Mouse (Mus musculus): ENCODE measurements at regions not wholly inside any gene's neighbourhood (a gene's known extent, or its start where the extent isn't known, plus 50 kb on each side); places are given as distances from the start of the nearest gene placed in this dataset.

GRCm38 (mm10) chr12:25830057-25830456, 585.0 kb downstream of the Rnf144a start:
- TF ChIP-seq POLR2A (IDR thresholded peaks at IDR 0.05; ENCODE audit: borderline replicate concordance, low read depth, low read length) (no peak), CTCF (IDR thresholded peaks at IDR 0.05; ENCODE audit: low read depth, low read length) (no peak)
- no peak overlapping the region for H3K4me3 ChIP-seq (ENCODE audit: insufficient read depth, low read length)
- no peaks in the 10 kb centered on the region for H3K4me1 ChIP-seq (ENCODE audit: control insufficient read depth, insufficient read depth, low read length)

DNA sequence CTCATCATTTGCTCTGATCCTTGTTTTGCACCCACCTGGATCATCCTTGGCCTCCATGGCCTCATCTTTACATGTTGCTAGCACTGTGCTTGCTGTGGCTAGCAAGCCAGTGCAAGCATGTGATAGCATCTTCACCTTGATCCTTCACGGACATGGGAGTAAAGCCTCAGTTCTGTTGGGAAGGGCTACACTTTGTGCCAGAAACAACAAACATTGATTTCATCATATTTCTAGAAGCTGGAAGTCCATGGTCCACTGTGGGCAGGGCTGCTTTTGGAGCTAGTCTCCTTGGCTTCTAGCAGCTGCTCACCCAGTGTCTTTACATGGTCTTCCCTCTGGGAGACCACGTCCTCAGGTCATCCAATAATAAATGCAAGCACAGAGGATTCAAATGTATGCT, 587.1 kb downstream of the Rnf144a start:
- Histone ChIP-seq H3K4me1 (ENCODE audit: control insufficient read depth, insufficient read depth, low read length) (no peaks in the 10 kb centered on the region), H3K27ac (ENCODE audit: insufficient read depth, low read depth, low read length) (no peak overlapping the region), H3K4me3 (ENCODE audit: insufficient read depth, low read length) (no peak overlapping the region)
- no peak for TF ChIP-seq POLR2A (IDR thresholded peaks at IDR 0.05; ENCODE audit: borderline replicate concordance, low read depth, low read length)
- no peak for TF ChIP-seq CTCF (IDR thresholded peaks at IDR 0.05; ENCODE audit: low read depth, low read length)

More at GRCm38 (mm10) chr12:25830057-25830456, 585.0 kb downstream of the Rnf144a start:
- H3K27ac ChIP-seq (ENCODE audit: insufficient read depth, low read depth, low read length) = no peak overlapping the region

GRCm38 (mm10) chr12:25826928-25827327, 588.1 kb downstream of the Rnf144a start:
- TF ChIP-seq CTCF (IDR thresholded peaks at IDR 0.05; ENCODE audit: low read depth, low read length) = no peak
- no peak for TF ChIP-seq POLR2A (IDR thresholded peaks at IDR 0.05; ENCODE audit: borderline replicate concordance, low read depth, low read length)
- Histone ChIP-seq H3K4me1 (ENCODE audit: control insufficient read depth, insufficient read depth, low read length) (no peaks in the 10 kb centered on the region), H3K27ac (ENCODE audit: insufficient read depth, low read depth, low read length) (no peak overlapping the region), H3K4me3 (ENCODE audit: insufficient read depth, low read length) (no peak overlapping the region)

DNA sequence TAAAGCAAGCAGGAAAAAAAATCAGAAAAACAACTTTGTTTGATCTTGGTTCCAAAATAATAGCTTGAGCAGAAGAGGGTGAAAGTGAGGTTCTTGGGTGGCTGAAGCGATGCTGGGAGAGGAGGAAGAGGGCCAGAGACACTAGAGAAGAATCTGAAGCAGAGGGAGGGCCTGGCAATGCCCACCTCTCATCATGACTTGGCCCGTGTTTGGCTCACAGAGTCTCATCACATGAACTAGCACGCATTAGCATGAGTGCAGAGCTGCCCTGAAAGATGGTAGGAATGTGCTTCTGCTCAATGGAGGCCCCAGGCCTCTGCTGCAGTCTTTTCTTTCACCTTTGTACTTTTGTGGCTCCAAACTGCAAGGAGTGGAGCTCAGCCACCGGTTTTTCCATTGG, 588.6 kb downstream of the Rnf144a start:
- H3K4me1 ChIP-seq (ENCODE audit: control insufficient read depth, insufficient read depth, low read length) = no peaks in the 10 kb centered on the region
- H3K4me3 ChIP-seq (ENCODE audit: insufficient read depth, low read length) = no peak overlapping the region
- no peak for TF ChIP-seq CTCF (IDR thresholded peaks at IDR 0.05; ENCODE audit: low read depth, low read length)
- no peak for TF ChIP-seq POLR2A (IDR thresholded peaks at IDR 0.05; ENCODE audit: borderline replicate concordance, low read depth, low read length)
- no peak overlapping the region for H3K27ac ChIP-seq (ENCODE audit: insufficient read depth, low read depth, low read length)

GRCm38 (mm10) chr12:25816248-25816647, 598.8 kb downstream of the Rnf144a start:
- no peak overlapping the region for H3K4me3 ChIP-seq (ENCODE audit: insufficient read depth, low read length)
- H3K4me1 ChIP-seq (ENCODE audit: control insufficient read depth, insufficient read depth, low read length) = no peaks in the 10 kb centered on the region
- TF ChIP-seq POLR2A (IDR thresholded peaks at IDR 0.05; ENCODE audit: borderline replicate concordance, low read depth, low read length) = no peak
- TF ChIP-seq CTCF (IDR thresholded peaks at IDR 0.05; ENCODE audit: low read depth, low read length) = no peak
- H3K27ac ChIP-seq (ENCODE audit: insufficient read depth, low read depth, low read length) = no peak overlapping the region

DNA sequence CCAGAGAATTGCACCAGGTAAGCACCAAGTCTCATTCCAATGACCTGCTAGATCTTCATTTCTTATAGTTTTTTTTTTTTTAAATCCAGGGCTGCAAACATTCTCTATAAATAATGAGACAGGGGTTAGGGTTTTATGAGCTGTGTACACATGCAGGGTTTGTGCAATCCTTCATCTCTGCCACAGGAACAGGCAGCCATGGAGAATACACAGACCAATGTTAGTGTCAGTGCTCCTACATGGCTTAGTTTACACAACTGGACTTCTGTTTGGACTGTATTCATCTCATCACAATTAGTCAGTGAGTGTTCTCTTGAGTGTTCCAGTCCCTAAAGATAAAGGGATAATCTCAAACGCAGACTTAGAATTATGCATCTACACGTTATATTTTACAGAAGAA, 620.0 kb downstream of the Rnf144a start:
- no peak for TF ChIP-seq CTCF (IDR thresholded peaks at IDR 0.05; ENCODE audit: low read depth, low read length)
- no peak for TF ChIP-seq POLR2A (IDR thresholded peaks at IDR 0.05; ENCODE audit: borderline replicate concordance, low read depth, low read length)

GRCm38 (mm10) chr12:25794571-25794970, 620.5 kb downstream of the Rnf144a start:
- H3K4me1 ChIP-seq (ENCODE audit: control insufficient read depth, insufficient read depth, low read length) = no peaks in the 10 kb centered on the region
- TF ChIP-seq POLR2A (IDR thresholded peaks at IDR 0.05; ENCODE audit: borderline replicate concordance, low read depth, low read length) (no peak), CTCF (IDR thresholded peaks at IDR 0.05; ENCODE audit: low read depth, low read length) (no peak)
- no peak overlapping the region for H3K4me3 ChIP-seq (ENCODE audit: insufficient read depth, low read length)
- no peak overlapping the region for H3K27ac ChIP-seq (ENCODE audit: insufficient read depth, low read depth, low read length)

More for the DNA sequence above, 620.0 kb downstream of the Rnf144a start:
- Histone ChIP-seq H3K4me3 (ENCODE audit: insufficient read depth, low read length) (no peak overlapping the region), H3K27ac (ENCODE audit: insufficient read depth, low read depth, low read length) (no peak overlapping the region), H3K4me1 (ENCODE audit: control insufficient read depth, insufficient read depth, low read length) (no peaks in the 10 kb centered on the region)

- TF ChIP-seq POLR2A (IDR thresholded peaks at IDR 0.05; ENCODE audit: borderline replicate concordance, low read depth, low read length) (no peak), CTCF (IDR thresholded peaks at IDR 0.05; ENCODE audit: low read depth, low read length) (no peak)
- no peak overlapping the region for H3K4me3 ChIP-seq (ENCODE audit: insufficient read depth, low read length)
- no peak overlapping the region for H3K27ac ChIP-seq (ENCODE audit: insufficient read depth, low read depth, low read length)
- H3K4me1 ChIP-seq (ENCODE audit: control insufficient read depth, insufficient read depth, low read length) = no peaks in the 10 kb centered on the region
These were observed 622.4 kb downstream of the Rnf144a start for GRCm38 (mm10) chr12:25792571-25793075.

GRCm38 (mm10) chr12:25790956-25791355, 624.1 kb downstream of the Rnf144a start:
- Histone ChIP-seq H3K27ac (ENCODE audit: insufficient read depth, low read depth, low read length) (no peak overlapping the region), H3K4me1 (ENCODE audit: control insufficient read depth, insufficient read depth, low read length) (no peaks in the 10 kb centered on the region), H3K4me3 (ENCODE audit: insufficient read depth, low read length) (no peak overlapping the region)
- no peak for TF ChIP-seq CTCF (IDR thresholded peaks at IDR 0.05; ENCODE audit: low read depth, low read length)
- no peak for TF ChIP-seq POLR2A (IDR thresholded peaks at IDR 0.05; ENCODE audit: borderline replicate concordance, low read depth, low read length)

- no peaks in the 10 kb centered on the region for H3K4me1 ChIP-seq (ENCODE audit: control insufficient read depth, insufficient read depth, low read length)
- no peak overlapping the region for H3K4me3 ChIP-seq (ENCODE audit: insufficient read depth, low read length)
- TF ChIP-seq CTCF (IDR thresholded peaks at IDR 0.05; ENCODE audit: low read depth, low read length) = no peak
- TF ChIP-seq POLR2A (IDR thresholded peaks at IDR 0.05; ENCODE audit: borderline replicate concordance, low read depth, low read length) = no peak
- no peak overlapping the region for H3K27ac ChIP-seq (ENCODE audit: insufficient read depth, low read depth, low read length)
These were observed 629.1 kb downstream of the Rnf144a start for GRCm38 (mm10) chr12:25785646-25786606.

Measured in bone marrow macrophage, adult 2 months (primary cell).